Mouse (Mus musculus) ovary, adult 2 months (tissue): Measurements from ENCODE around the gene Krt7. TPM values are rescaled to one million over a fixed set of nuclear protein-coding genes. Genes with fewer than 3 reads are reported as not detected.

Source experiments
- polyA plus RNA-seq: library from polyadenylated mRNA; depleted of rRNA; stranded (reverse); fragments of >200 nt; gene quantifications from 2 replicates; pipeline ENCODE4 v1.2.3, GENCODE M21; 2012; rRNA removed

Krt7 gene
- 28.5 and 46.8 TPM in 2 replicates for polyA plus RNA-seq

GRCm38 (mm10) chr15:101410775-101411174 is at the start of gene Krt7:
Krt7 (plus strand) TSS chr15:101411043.

GRCm38 (mm10) chr15:101370101-101370911 is 40.5 kb upstream of the Krt7 start, which contains the start of gene Krt80:
Krt80 (minus strand) TSS chr15:101370162.

GRCm38 (mm10) chr15:101438555-101438954 is 27.7 kb downstream of the Krt7 start, which contains the start of gene Krt87:
Krt87 (minus strand) TSS chr15:101438804.

GRCm38 (mm10) chr15:101447444-101447843 is 36.6 kb downstream of the Krt7 start, which contains the start of gene Krt88:
Krt88 (plus strand) TSS chr15:101447744.

GRCm38 (mm10) chr15:101463651-101464050 is 52.8 kb downstream of the Krt7 start, which contains the start of gene Krt81:
Krt81 (minus strand) TSS chr15:101463751.

GRCm38 (mm10) chr15:101472952-101473528 is 62.2 kb downstream of the Krt7 start, which contains the start of gene Krt86:
Krt86 (plus strand) TSS chr15:101473478.

Other genes starting within 250 kb of the Krt7 start
- gene Acvr1b, start 237.0 kb upstream of the Krt7 start, polyA plus RNA-seq: 27.6 and 30.0 TPM in 2 replicates
- gene Grasp, start 186.9 kb upstream of the Krt7 start, polyA plus RNA-seq: 50.3 and 58.7 TPM in 2 replicates
- gene Nr4a1, start 156.8 kb upstream of the Krt7 start, polyA plus RNA-seq: 57.1 and 60.0 TPM in 2 replicates
- 46.9 and 53.2 TPM in 2 replicates for gene Atg101, start 126.8 kb upstream of the Krt7 start, polyA plus RNA-seq
- 26.0 and 29.6 TPM in 2 replicates for gene 6030408B16Rik, start 117.8 kb upstream of the Krt7 start, polyA plus RNA-seq
- gene Krt80, start 40.9 kb upstream of the Krt7 start, polyA plus RNA-seq: 7.2 and 7.8 TPM in 2 replicates
- 0.56 and 2.3 TPM in 2 replicates for gene Krt87, start 27.8 kb downstream of the Krt7 start, polyA plus RNA-seq
- 0.22 TPM in 1 of 2 replicates, not detected in the other for gene Krt88, start 36.7 kb downstream of the Krt7 start, polyA plus RNA-seq
- not detected in 2 replicates for gene Krt81, start 52.7 kb downstream of the Krt7 start, polyA plus RNA-seq
- 0.09 and 0.10 TPM in 2 replicates for gene Krt86, start 62.4 kb downstream of the Krt7 start, polyA plus RNA-seq
- gene Krt83, start 80.5 kb downstream of the Krt7 start, polyA plus RNA-seq: 1.6 and 3.0 TPM in 2 replicates
- gene Gm49425, start 106.2 kb downstream of the Krt7 start, polyA plus RNA-seq: 0.34 TPM in 1 of 2 replicates, not detected in the other
- 1.5 and 2.3 TPM in 2 replicates for gene Krt84, start 121.8 kb downstream of the Krt7 start, polyA plus RNA-seq
- gene Krt82, start 139.6 kb downstream of the Krt7 start, polyA plus RNA-seq: not detected in 2 replicates
- gene Krt90, start 151.9 kb downstream of the Krt7 start, polyA plus RNA-seq: 0.17 and 0.46 TPM in 2 replicates
- gene Krt75, start 162.9 kb downstream of the Krt7 start, polyA plus RNA-seq: 0.10 and 0.25 TPM in 2 replicates
- gene Gm5414, start 217.1 kb downstream of the Krt7 start, polyA plus RNA-seq: not detected in 2 replicates
- not detected in 2 replicates for gene Gm5478, start 236.3 kb downstream of the Krt7 start, polyA plus RNA-seq